Mouse (Mus musculus) stomach, postnatal 0 days (tissue): ENCODE data around the gene Prdm16. TPM values are rescaled to one million over a fixed set of nuclear protein-coding genes. Genes with fewer than 3 reads are reported as not detected.

Experiments used
- ATAC-seq: fragments of 200-750 bp; cut with Nextera tagmentation; 2 replicates; pipeline ENCODE4 v1.8.0; 2017; ENCODE audit not compliant: low FRiP score, low TSS enrichment
- DNase-seq: peaks from one replicate; pipeline ENCODE4 v3.0.0-alpha.2; 2016; ENCODE audit warnings: low spot score
- H3K27ac ChIP-seq: fragments of 300-500 bp; sonication (generic); replicated peaks from 2 replicates; pipeline ENCODE4 v1.5.1; 2014; ENCODE audit warnings: mild to moderate bottlenecking, control low read depth
- H3K27me3 ChIP-seq: fragments of 300-500 bp; sonication (generic); 2 replicates; pipeline ENCODE4 v1.6.1; 2014; ENCODE audit warnings: low read length; ENCODE audit not compliant: control insufficient read depth, insufficient read depth
- H3K36me3 ChIP-seq: fragments of 300-500 bp; sonication (generic); 2 replicates; pipeline ENCODE4 v1.6.1; 2014; ENCODE audit warnings: low read length, mixed read lengths; ENCODE audit not compliant: control insufficient read depth, insufficient read depth
- H3K4me1 ChIP-seq: fragments of 300-500 bp; sonication (generic); replicated peaks from 2 replicates; pipeline ENCODE4 v1.6.1; 2014; ENCODE audit warnings: antibody characterized with exemption; ENCODE audit not compliant: control insufficient read depth, insufficient read depth
- H3K4me2 ChIP-seq: fragments of 300-500 bp; sonication (generic); replicated peaks from 2 replicates; pipeline ENCODE4 v1.6.1; 2014; ENCODE audit warnings: low read depth, mild to moderate bottlenecking, control low read depth, moderate library complexity
- H3K4me3 ChIP-seq: fragments of 300-500 bp; sonication (generic); 2 replicates; pipeline ENCODE4 v1.5.1; 2014; ENCODE audit warnings: low read depth, low read length, control low read depth
- H3K9ac ChIP-seq: fragments of 300-500 bp; sonication (generic); 2 replicates; pipeline ENCODE4 v1.6.1; 2014; ENCODE audit warnings: mild to moderate bottlenecking, low read length, control low read depth, mixed read lengths
- H3K9me3 ChIP-seq: fragments of 300-500 bp; sonication (generic); 2 replicates; pipeline ENCODE4 v1.6.1; 2016; ENCODE audit warnings: low read length; ENCODE audit not compliant: control insufficient read depth
- CTCF ChIP-seq: IDR thresholded peaks from 2 replicates; pipeline ENCODE4 v1.5.1; 2016; ENCODE audit warnings: antibody characterized with exemption, low read depth, mild to moderate bottlenecking, moderate library complexity
- EP300 ChIP-seq: optimal IDR thresholded peaks from 2 replicates; pipeline ENCODE3; 2016; ENCODE audit warnings: antibody characterized with exemption
- WGBS: fragments of 180-500 bp; shearing (Covaris S2); extraction: QIAGEN DNeasy Blood & Tissue Kit; methylation state at CpG from one replicate; pipeline ENCODE4 v1.1.7; 2014; 5-methylcytosine and 5-hydroxymethylcytosine counted together
- polyA plus RNA-seq: library from polyadenylated mRNA; unstranded; fragments of >200 nt; fragmentation: Nextera tagmentation; extraction: Ambion mirVana; gene quantifications from 2 replicates; pipeline ENCODE4 v1.2.1, GENCODE M21; 2015

Prdm16 gene
- polyA plus RNA-seq, 1 experiment from 2014 or later: 15.6 TPM

DNA sequence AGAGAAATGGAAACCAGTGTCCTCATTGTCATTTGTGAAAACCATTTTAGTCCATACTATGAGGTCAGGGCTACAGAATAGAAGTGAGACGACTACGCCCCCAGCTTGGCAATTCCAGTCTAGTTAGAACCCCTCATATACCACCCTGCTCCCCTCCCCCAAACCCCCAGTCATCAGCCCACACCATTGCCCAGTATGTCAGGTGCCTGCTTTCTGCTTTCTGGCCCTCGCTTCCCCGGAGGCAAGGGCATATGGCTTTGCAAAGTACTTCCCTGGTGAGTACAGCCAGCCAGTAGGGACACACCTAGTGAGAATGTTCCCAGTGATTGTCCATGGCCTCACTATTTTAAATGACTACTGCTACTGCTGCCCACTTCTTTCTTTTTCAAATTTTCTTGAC is 37.3 kb upstream of the Prdm16 start:
- no peak for DNase-seq
- Histone ChIP-seq H3K4me2 (no peak overlapping the region), H3K9me3 (no peaks in the 10 kb centered on the region), H3K27me3 (no peaks in the 10 kb centered on the region), H3K4me1 (no peaks in the 10 kb centered on the region), H3K36me3 (no peaks in the 10 kb centered on the region), H3K9ac (no peak overlapping the region), H3K4me3 (no peak overlapping the region), H3K27ac (no peak overlapping the region)
- TF ChIP-seq EP300 (no peak), CTCF (no peak)
- no peak for ATAC-seq
- 86% methylated on average over 4 of the region's 4 CpGs for WGBS

DNA sequence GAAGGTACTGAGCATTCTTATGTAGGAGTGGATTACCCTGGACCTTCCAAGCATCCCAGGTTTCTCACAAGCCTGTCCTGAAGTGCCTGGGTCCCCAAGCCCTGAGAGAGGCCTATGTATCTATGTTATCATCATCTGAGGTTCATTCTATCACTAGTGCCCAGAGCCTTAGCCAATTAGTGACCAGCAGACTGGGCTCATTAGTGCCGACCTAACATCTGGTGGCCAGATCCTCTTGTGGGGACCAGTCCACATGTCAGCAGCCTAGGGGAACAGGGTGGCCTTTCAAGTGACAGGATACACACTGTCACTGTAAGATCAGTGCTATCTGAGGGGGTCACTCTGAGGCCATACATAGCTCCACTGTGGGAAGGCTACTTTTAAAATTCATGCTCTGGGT is 35.4 kb upstream of the Prdm16 start:
- no peak overlapping the region for H3K4me3 ChIP-seq
- no peaks in the 10 kb centered on the region for H3K27me3 ChIP-seq
- no peak for DNase-seq
- H3K36me3 ChIP-seq: no peaks in the 10 kb centered on the region
- no peaks in the 10 kb centered on the region for H3K9me3 ChIP-seq
- no peak overlapping the region for H3K4me2 ChIP-seq
- 50% methylated on average over 1 of the region's 1 CpGs for WGBS
- no peak for ATAC-seq
- H3K9ac ChIP-seq: no peak overlapping the region
- no peak for TF ChIP-seq EP300
- TF ChIP-seq CTCF: no peak
- H3K27ac ChIP-seq: no peak overlapping the region
- H3K4me1 ChIP-seq: no peaks in the 10 kb centered on the region

DNA sequence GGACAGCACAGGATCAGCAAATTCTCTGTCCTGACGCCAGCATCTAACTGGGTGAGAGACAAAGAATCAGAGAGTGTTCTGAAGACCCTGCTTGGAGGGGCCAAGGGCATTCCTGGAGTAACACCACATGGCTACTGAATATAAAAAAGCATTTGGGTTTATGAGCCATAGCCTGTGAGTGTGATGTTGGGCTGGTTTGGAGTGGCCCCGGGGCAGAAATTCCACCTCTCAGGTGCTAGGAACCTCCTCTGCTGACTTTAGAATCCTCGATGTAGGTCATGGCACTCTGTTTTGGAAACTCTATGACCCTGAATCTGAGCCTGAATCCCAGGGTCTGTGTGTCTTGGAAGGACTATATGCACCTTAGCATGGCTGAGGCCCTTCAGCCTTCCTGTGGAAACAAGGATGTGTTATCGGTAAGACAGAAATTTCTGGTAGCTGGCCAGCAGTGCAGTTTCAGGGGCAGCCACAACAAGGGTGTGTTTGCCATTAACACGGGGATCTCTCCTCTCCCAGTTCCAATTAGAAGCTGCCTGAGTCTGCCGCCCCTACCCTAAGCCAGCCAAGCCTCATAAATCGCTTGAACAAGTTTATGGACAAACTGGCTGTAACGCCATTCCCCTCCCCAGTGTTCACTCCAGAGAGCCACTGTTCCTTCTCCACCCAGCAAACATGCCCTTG is 34.7 kb upstream of the Prdm16 start:
- TF ChIP-seq EP300: no peak
- TF ChIP-seq CTCF: no peak
- 61% methylated on average over 8 of the region's 8 CpGs for WGBS
- Histone ChIP-seq H3K4me3 (no peak overlapping the region), H3K9me3 (no peaks in the 10 kb centered on the region), H3K9ac (no peak overlapping the region), H3K27me3 (no peaks in the 10 kb centered on the region), H3K4me1 (no peaks in the 10 kb centered on the region), H3K4me2 (no peak overlapping the region), H3K36me3 (no peaks in the 10 kb centered on the region), H3K27ac (no peak overlapping the region)
- no peak for ATAC-seq
- no peak for DNase-seq

DNA sequence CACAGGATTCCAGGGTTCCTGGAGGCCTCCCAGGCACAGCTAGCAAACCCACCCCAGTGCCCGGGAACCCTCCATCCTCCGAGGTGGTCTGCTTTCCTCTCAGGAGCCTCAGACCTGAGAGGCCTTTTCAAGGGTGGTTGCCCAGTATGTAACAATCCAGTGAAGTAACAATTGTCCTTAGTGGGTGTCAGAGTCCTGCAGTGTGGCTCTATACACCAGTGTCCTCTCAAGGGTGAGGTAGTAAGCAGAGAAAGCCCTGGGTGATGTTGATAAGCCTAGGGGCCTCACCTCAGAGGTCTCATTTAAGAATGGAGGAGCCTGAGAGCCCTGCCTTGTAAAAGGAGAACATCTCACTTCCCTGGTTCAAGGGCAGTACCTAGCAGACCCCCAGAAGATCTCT is 31.1 kb upstream of the Prdm16 start, which contains the start of gene Actrt2:
Actrt2 (minus strand) TSS at position 101 of the 400 bp plus-strand sequence.
- no peaks in the 10 kb centered on the region for H3K4me1 ChIP-seq
- WGBS: 78% methylated on average over 2 of the region's 2 CpGs
- no peak within 1 kb of the TSS for H3K9ac ChIP-seq
- DNase-seq (no peak), ATAC-seq (no peak)
- no peak within 1 kb of the TSS for H3K27ac ChIP-seq
- no peaks in the 10 kb centered on the region for H3K36me3 ChIP-seq
- no peak for TF ChIP-seq CTCF
- no peak for TF ChIP-seq EP300
- H3K27me3 ChIP-seq: no peaks in the 10 kb centered on the region
- no peak within 1 kb of the TSS for H3K4me2 ChIP-seq
- H3K9me3 ChIP-seq: no peaks in the 10 kb centered on the region
- H3K4me3 ChIP-seq: no peak within 1 kb of the TSS

GRCm38 (mm10) chr4:154662681-154663215 is 26.1 kb upstream of the Prdm16 start:
- WGBS: 77% methylated on average over 12 of the region's 12 CpGs
- DNase-seq (no peak), ATAC-seq (no peak)
- H3K27ac ChIP-seq: no peak overlapping the region
- no peaks in the 10 kb centered on the region for H3K9me3 ChIP-seq
- H3K4me2 ChIP-seq: no peak overlapping the region
- no peaks in the 10 kb centered on the region for H3K4me1 ChIP-seq
- no peaks in the 10 kb centered on the region for H3K27me3 ChIP-seq
- no peaks in the 10 kb centered on the region for H3K36me3 ChIP-seq
- H3K4me3 ChIP-seq: no peak overlapping the region
- no peak for TF ChIP-seq CTCF
- TF ChIP-seq EP300: no peak
- no peak overlapping the region for H3K9ac ChIP-seq

DNA sequence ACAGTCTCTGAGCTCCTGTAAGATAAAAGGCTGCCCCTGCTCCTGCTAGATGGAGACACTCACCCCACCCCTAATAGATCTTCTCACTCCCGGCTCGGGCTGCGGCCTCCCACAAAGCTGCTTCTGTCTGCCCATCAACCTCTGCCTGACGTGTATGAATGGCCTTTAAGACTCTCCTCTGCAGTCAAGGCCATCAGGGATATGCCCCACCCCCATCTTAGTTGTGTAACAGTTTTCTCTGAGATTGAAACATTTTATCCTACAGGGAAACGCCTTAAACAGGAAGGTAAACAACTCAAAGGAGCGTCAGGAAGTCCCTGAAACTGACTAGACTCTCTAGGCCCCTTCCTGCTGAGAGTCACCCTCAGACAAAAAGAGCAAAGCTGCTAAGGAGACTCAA is 24.6 kb upstream of the Prdm16 start:
- H3K9ac ChIP-seq: no peak overlapping the region
- no peak for DNase-seq
- H3K27ac ChIP-seq: no peak overlapping the region
- WGBS: 36% methylated on average over 6 of the region's 6 CpGs
- TF ChIP-seq CTCF: no peak
- no peak for TF ChIP-seq EP300
- no peaks in the 10 kb centered on the region for H3K36me3 ChIP-seq
- no peaks in the 10 kb centered on the region for H3K27me3 ChIP-seq
- no peaks in the 10 kb centered on the region for H3K9me3 ChIP-seq
- no peak overlapping the region for H3K4me3 ChIP-seq
- no peak overlapping the region for H3K4me2 ChIP-seq
- ATAC-seq: no peak
- no peaks in the 10 kb centered on the region for H3K4me1 ChIP-seq
